ENCODE assay signal across 15 mouse cellular contexts in genomic region chr11:88484047-88484446, GRCm38 (mm10).
DNase-seq lines count a peak whose midpoint lies in the region; ATAC-seq and TF ChIP-seq lines count a peak whose summit lies in the region.
"Had no signal": no experiment of that assay in that cellular context is flagged by ENCODE, and none has a peak within 500 bp of the region (broad histone marks: within the 10 kb centered on the region; RNA-seq: fewer than 3 reads in every experiment).

No protein-coding gene starts in this region.

- no peaks in the 10 kb centered on the region for H3K36me3 ChIP-seq in forebrain, embryonic 14.5 days (ENCODE audit: control insufficient read depth, insufficient read depth, low read length)
- no peaks in the 10 kb centered on the region for H3K36me3 ChIP-seq in hindbrain, postnatal 0 days (ENCODE audit: insufficient read depth, low read length)
- no peaks in the 10 kb centered on the region for H3K36me3 ChIP-seq in neural tube, embryonic 14.5 days (ENCODE audit: control insufficient read depth, insufficient read depth, low read length)
- H3K36me3 ChIP-seq: heart, embryonic 13.5 days had no signal

- H3K27ac ChIP-seq in layer of hippocampus, adult 2 months, result peak overlapping the region; percentile 76; the same call in 1 of the 2 replicates
- H3K27ac ChIP-seq in forebrain, embryonic 14.5 days (ENCODE audit: low read depth, low read length), result 0 out of 2 replicates have a peak overlapping the region, but pooled peaks have one; percentile 91
- peak overlapping the region; percentile 85; the same call in 1 of the 2 replicates for H3K27ac ChIP-seq in hindbrain, postnatal 0 days
- H3K27ac ChIP-seq in neural tube, embryonic 14.5 days (ENCODE audit: low read depth, low read length), result peak overlapping the region; percentile 5; the same call in 1 of the 2 replicates

- H3K4me1 ChIP-seq in forebrain, embryonic 14.5 days (ENCODE audit: control insufficient read depth, insufficient read depth, low read length), result peaks cover 74% of the 10 kb centered on the region
- H3K4me1 ChIP-seq in hindbrain, postnatal 0 days (ENCODE audit: insufficient read depth, low read length), result peaks cover 46% of the 10 kb centered on the region
- H3K4me1 ChIP-seq in neural tube, embryonic 14.5 days (ENCODE audit: control insufficient read depth, insufficient read depth, low read length), result peaks cover 52% of the 10 kb centered on the region

- DNase-seq in layer of hippocampus, adult 2 months (ENCODE audit: low spot score in 2 of 2), result no peak
- no peak for DNase-seq in layer of hippocampus, postnatal 14 days (ENCODE audit: low spot score in 2 of 2)
- no peak for DNase-seq in forebrain, embryonic 14.5 days (ENCODE audit: low spot score)
- no peak for DNase-seq in hindbrain, postnatal 0 days (ENCODE audit: low spot score)
- no peak for DNase-seq in right cerebral cortex, postnatal 36 days (ENCODE audit: low spot score in 2 of 2)
- DNase-seq in natural killer cell, adult 2 months (ENCODE audit: low spot score in 2 of 2), result no peak
- DNase-seq: adrenal gland, postnatal 14 days; cerebellum, postnatal 36 days; gastrocnemius, postnatal 36 days; layer of hippocampus, adult 9-11 months; liver; lung, postnatal 14 days; thymus, postnatal 4 days had no signal

- H3K9me3 ChIP-seq in forebrain, embryonic 14.5 days (replicated peaks; ENCODE audit: control insufficient read depth, low read length), result no peaks in the 10 kb centered on the region
- no peaks in the 10 kb centered on the region for H3K9me3 ChIP-seq in hindbrain, postnatal 0 days (ENCODE audit: low read length)
- H3K9me3 ChIP-seq in neural tube, embryonic 14.5 days (ENCODE audit: control insufficient read depth, low read length), result no peaks in the 10 kb centered on the region
- H3K9me3 ChIP-seq: heart, embryonic 13.5 days had no signal

- no peak for ATAC-seq in forebrain, embryonic 14.5 days
- ATAC-seq in hindbrain, postnatal 0 days, result no peak
- no peak for ATAC-seq in neural tube, embryonic 14.5 days (ENCODE audit: low read depth)

- H3K27me3 ChIP-seq in forebrain, embryonic 14.5 days (replicated peaks; ENCODE audit: control insufficient read depth, insufficient read depth, low read length), result no peaks in the 10 kb centered on the region
- no peaks in the 10 kb centered on the region for H3K27me3 ChIP-seq in hindbrain, postnatal 0 days (ENCODE audit: insufficient read depth, low read length)
- H3K27me3 ChIP-seq in neural tube, embryonic 14.5 days (ENCODE audit: control insufficient read depth, insufficient read depth, low read length), result no peaks in the 10 kb centered on the region
- H3K27me3 ChIP-seq: heart, embryonic 13.5 days had no signal

- H3K4me3 ChIP-seq in layer of hippocampus, adult 2 months, result no peak overlapping the region
- no peak overlapping the region for H3K4me3 ChIP-seq in forebrain, embryonic 14.5 days (ENCODE audit: low read depth, low read length)
- no peak overlapping the region for H3K4me3 ChIP-seq in hindbrain, postnatal 0 days (ENCODE audit: low read length)
- H3K4me3 ChIP-seq in neural tube, embryonic 14.5 days (ENCODE audit: low read depth, low read length), result no peak overlapping the region
- H3K4me3 ChIP-seq: heart, embryonic 13.5 days had no signal

- H3K4me2 ChIP-seq in forebrain, embryonic 14.5 days (ENCODE audit: low read length), result no peak overlapping the region
- no peak overlapping the region for H3K4me2 ChIP-seq in hindbrain, postnatal 0 days (ENCODE audit: low read depth, low read length)
- no peak overlapping the region for H3K4me2 ChIP-seq in neural tube, embryonic 14.5 days (ENCODE audit: low read depth, low read length)
- H3K4me2 ChIP-seq: heart, embryonic 13.5 days had no signal

- 93% methylated on average over 3 of the region's 3 CpGs for WGBS in forebrain, embryonic 14.5 days
- WGBS in hindbrain, postnatal 0 days, result 80% methylated on average over 3 of the region's 3 CpGs
- WGBS in neural tube, embryonic 14.5 days, result 86% methylated on average over 3 of the region's 3 CpGs

- H3K9ac ChIP-seq in forebrain, embryonic 14.5 days (ENCODE audit: low read length), result no peak overlapping the region
- no peak overlapping the region for H3K9ac ChIP-seq in hindbrain, postnatal 0 days (replicated peaks; ENCODE audit: low read length)
- no peak overlapping the region for H3K9ac ChIP-seq in neural tube, embryonic 14.5 days (replicated peaks; ENCODE audit: low read depth, low read length)
- H3K9ac ChIP-seq: heart, embryonic 13.5 days had no signal

- TF ChIP-seq CTCF in layer of hippocampus, adult 2 months (conservative IDR thresholded peaks at IDR 0.05), result no peak
- TF ChIP-seq CTCF in hindbrain, postnatal 0 days (IDR thresholded peaks at IDR 0.05; ENCODE audit: low read depth), result no peak

Comparison
In these comparisons a context has a peak if more than half of its experiments do, and no peak if none do; other contexts are left out.
1. H3K27ac ChIP-seq: peak in every context shown above with its lines; median percentile 91 in forebrain, embryonic 14.5 days; 85 in hindbrain, postnatal 0 days; 76 in layer of hippocampus, adult 2 months; 5 in neural tube, embryonic 14.5 days.